In genomic region chr8:70233606-70234005, GRCm38 (mm10) we compare ENCODE assay signal across 8 mouse cellular contexts. TPM values are rescaled to one million over a fixed set of nuclear protein-coding genes. Genes with fewer than 3 reads are reported as not detected.
DNase-seq lines count a peak whose midpoint lies in the region; ATAC-seq lines count a peak whose summit lies in the region.

No protein-coding gene starts in this region.

- peak overlapping the region; percentile 94 for H3K4me2 ChIP-seq in limb, embryonic 13.5 days (replicated peaks)
- H3K4me2 ChIP-seq in stomach, embryonic 16.5 days (ENCODE audit: low read depth, low read length): peak overlapping the region; percentile 97

- H3K9me3 ChIP-seq in limb, embryonic 13.5 days: no peaks in the 10 kb centered on the region
- no peaks in the 10 kb centered on the region for H3K9me3 ChIP-seq in stomach, embryonic 16.5 days (replicated peaks; ENCODE audit: control insufficient read depth, low read length)

- no peak overlapping the region for H3K27ac ChIP-seq in limb, embryonic 13.5 days
- H3K27ac ChIP-seq in stomach, embryonic 16.5 days (ENCODE audit: low read length): peak overlapping the region; percentile 26; the same call in 1 of the 2 replicates

- peaks cover 51% of the 10 kb centered on the region for H3K36me3 ChIP-seq in limb, embryonic 13.5 days
- H3K36me3 ChIP-seq in stomach, embryonic 16.5 days (ENCODE audit: control insufficient read depth, insufficient read depth, low read length): peaks cover 11% of the 10 kb centered on the region; the same call in 1 of the 2 replicates

- ATAC-seq in limb, embryonic 13.5 days (ENCODE audit: low FRiP score, low read depth): no peak
- ATAC-seq in stomach, embryonic 16.5 days (ENCODE audit: insufficient read depth, low FRiP score): no peak
- no peak for ATAC-seq in activated CD4-positive, CD25-positive, alpha-beta regulatory T cell, adult 4 months

- peak overlapping the region; percentile 87 for H3K9ac ChIP-seq in limb, embryonic 13.5 days
- peak overlapping the region; percentile 89 for H3K9ac ChIP-seq in stomach, embryonic 16.5 days (ENCODE audit: low read length)

- peaks cover 25% of the 10 kb centered on the region for H3K4me1 ChIP-seq in limb, embryonic 13.5 days
- peaks cover 17% of the 10 kb centered on the region for H3K4me1 ChIP-seq in stomach, embryonic 16.5 days (ENCODE audit: control insufficient read depth, insufficient read depth, low read length)

- no peaks in the 10 kb centered on the region for H3K27me3 ChIP-seq in limb, embryonic 13.5 days
- H3K27me3 ChIP-seq in stomach, embryonic 16.5 days (ENCODE audit: control insufficient read depth, insufficient read depth, low read length): no peaks in the 10 kb centered on the region

- 8% methylated on average over 13 of the region's 13 CpGs for WGBS in limb, embryonic 13.5 days
- WGBS in stomach, embryonic 16.5 days: 6% methylated on average over 13 of the region's 13 CpGs

- DNase-seq in embryo, embryonic 10 days (ENCODE audit: low spot score): peak; percentile 14
- no peak for DNase-seq in embryo, embryonic 9.5 days (ENCODE audit: extremely low spot score)
- peak; percentile 10 for DNase-seq in retina, embryonic 14.5 days (ENCODE audit: low spot score)
- DNase-seq in retina, postnatal 1 day: no peak
- no peak for DNase-seq in cerebellum, adult 11-12 months

- H3K4me3 ChIP-seq in limb, embryonic 13.5 days: peak overlapping the region; percentile 80
- H3K4me3 ChIP-seq in stomach, embryonic 16.5 days (replicated peaks; ENCODE audit: low read length): peak overlapping the region; percentile 77

RNA-seq across cellular contexts. Expression of gene Sugp2, which starts 0.4 kb away (rescaled TPM):
- 37.0 and 40.5 TPM in 2 replicates for polyA plus RNA-seq in limb, embryonic 13.5 days (2015; fragmentation: Nextera tagmentation; extraction: Ambion mirVana)
- 25.6 and 26.4 TPM in 2 replicates for polyA plus RNA-seq in stomach, embryonic 16.5 days (2015; fragmentation: Nextera tagmentation; extraction: Ambion mirVana)
- 10 to 100 TPM; 18.7 to 23.3 TPM for polyA plus RNA-seq in activated CD4-positive, CD25-positive, alpha-beta regulatory T cell, adult 4 months (2017; shearing (Covaris generic))

RNA-seq across cellular contexts. Expression of gene Armc6, which starts 0.7 kb away (rescaled TPM):
- polyA plus RNA-seq in limb, embryonic 13.5 days (2015; fragmentation: Nextera tagmentation; extraction: Ambion mirVana): 25.5 and 26.2 TPM in 2 replicates
- 25.3 and 27.0 TPM in 2 replicates for polyA plus RNA-seq in stomach, embryonic 16.5 days (2015; fragmentation: Nextera tagmentation; extraction: Ambion mirVana)
- 1 to 10 TPM; 6.6 to 7.6 TPM for polyA plus RNA-seq in activated CD4-positive, CD25-positive, alpha-beta regulatory T cell, adult 4 months (2017; shearing (Covaris generic))

RNA-seq across cellular contexts. Expression of gene Slc25a42, which starts 21.5 kb away (rescaled TPM):
- polyA plus RNA-seq in limb, embryonic 13.5 days (2015; fragmentation: Nextera tagmentation; extraction: Ambion mirVana): 4.0 and 4.6 TPM in 2 replicates
- 5.1 and 6.1 TPM in 2 replicates for polyA plus RNA-seq in stomach, embryonic 16.5 days (2015; fragmentation: Nextera tagmentation; extraction: Ambion mirVana)
- 1 to 10 TPM; 4.9 to 6.3 TPM for polyA plus RNA-seq in activated CD4-positive, CD25-positive, alpha-beta regulatory T cell, adult 4 months (2017; shearing (Covaris generic))

RNA-seq across cellular contexts. Expression of gene Homer3, which starts 49.0 kb away (rescaled TPM):
- polyA plus RNA-seq in limb, embryonic 13.5 days (2015; fragmentation: Nextera tagmentation; extraction: Ambion mirVana): 57.9 and 58.1 TPM in 2 replicates
- 27.3 and 32.5 TPM in 2 replicates for polyA plus RNA-seq in stomach, embryonic 16.5 days (2015; fragmentation: Nextera tagmentation; extraction: Ambion mirVana)
- under 1 TPM in 1 of 2 experiments, not detected in 1; 0.66 TPM for polyA plus RNA-seq in activated CD4-positive, CD25-positive, alpha-beta regulatory T cell, adult 4 months (2017; shearing (Covaris generic))

Comparison
In these comparisons a context has a peak if more than half of its experiments do, and no peak if none do; other contexts are left out.
1. DNase-seq: peak in embryo, embryonic 10 days (single experiment) and retina, embryonic 14.5 days (single experiment); none in embryo, embryonic 9.5 days (single experiment), retina, postnatal 1 day (single experiment) and cerebellum, adult 11-12 months (single experiment).